Mouse (Mus musculus): ENCODE data around the gene Sf1.

Gene Sf1

DNA sequence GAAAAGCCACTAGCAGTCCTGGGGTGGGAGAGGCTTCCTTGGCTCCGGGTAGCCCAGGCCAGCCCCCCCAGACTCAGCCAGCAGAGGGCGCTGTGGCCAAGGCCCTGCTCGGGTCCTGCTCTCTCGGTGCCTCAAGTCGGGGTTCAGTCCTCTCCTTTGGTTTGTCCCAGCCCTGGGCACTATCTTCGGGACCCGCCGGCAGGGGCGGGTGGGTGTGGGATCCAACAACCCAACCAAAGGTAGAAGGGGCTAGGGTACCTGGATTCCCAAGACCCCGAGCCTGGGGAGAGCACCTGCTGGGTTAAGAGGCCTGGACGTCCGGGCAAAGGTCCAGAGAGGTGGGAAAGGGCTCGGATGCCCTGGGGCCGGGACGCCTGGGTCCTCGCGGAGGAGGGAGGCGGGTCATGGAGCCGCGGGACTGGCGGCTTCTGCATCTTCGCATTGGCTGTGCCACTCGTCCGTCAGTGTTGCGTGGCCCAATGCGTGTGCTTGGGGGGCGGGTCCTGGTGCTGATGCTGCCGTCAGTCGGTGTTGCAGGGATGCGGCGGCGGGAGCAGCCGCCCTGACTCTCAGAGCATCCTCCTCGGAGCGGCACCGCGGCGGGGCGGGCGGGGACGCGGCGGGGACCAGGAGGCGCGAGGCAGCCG, 54.9 kb downstream of the Sf1 start, which contains the start of gene Nrxn2:
TSS of gene Nrxn2 (plus strand) at position 499 of the 647 bp plus-strand sequence.
- in situ Hi-C loops (cut with MboI; ENCODE audit: low sequenced_read_pairs), result no loop called here

GRCm38 (mm10) chr19:6418984-6419692, 55.6 kb downstream of the Sf1 start:
- in situ Hi-C loops (cut with MboI; ENCODE audit: low sequenced_read_pairs), result no loop called here

- in situ Hi-C loops (cut with MboI; ENCODE audit: low sequenced_read_pairs), result no loop called here
These were observed 56.4 kb downstream of the Sf1 start for GRCm38 (mm10) chr19:6419805-6420310.

DNA sequence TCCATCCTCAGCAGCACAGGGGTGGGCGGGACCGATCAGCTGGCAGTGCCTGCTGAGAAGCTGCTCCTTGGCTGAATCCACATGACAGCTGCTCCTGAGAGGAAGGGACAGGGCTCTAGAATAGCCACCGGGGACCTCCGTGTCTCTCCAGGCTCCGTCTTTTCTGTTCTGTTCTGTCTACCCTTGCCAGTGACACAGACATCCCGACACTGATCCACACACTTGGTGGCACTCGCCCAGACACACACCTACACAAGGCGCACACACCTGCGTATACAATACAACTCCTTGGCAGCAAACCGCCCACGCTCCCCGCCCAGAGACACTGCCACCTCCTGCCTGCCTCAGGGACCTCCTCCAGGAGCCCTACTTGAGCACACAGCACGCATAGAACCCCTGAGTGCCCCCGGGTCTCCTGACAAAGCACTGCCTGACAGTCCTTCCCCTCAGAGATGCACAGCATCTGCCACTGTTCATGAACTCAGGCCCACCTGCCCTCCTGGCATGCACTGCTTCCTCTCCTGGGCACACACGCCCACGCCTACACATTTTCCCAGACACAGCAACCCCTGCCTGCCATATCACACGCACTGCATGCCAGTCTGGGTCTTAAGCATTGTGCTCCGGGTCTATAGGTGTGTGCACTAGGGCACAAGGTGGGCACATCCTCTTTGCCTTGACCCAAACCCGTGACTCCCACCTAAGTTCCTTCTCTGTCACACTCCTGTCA, 57.2 kb downstream of the Sf1 start:
- in situ Hi-C loops (cut with MboI; ENCODE audit: low sequenced_read_pairs), result no loop called here

GRCm38 (mm10) chr19:6421211-6421590, 57.7 kb downstream of the Sf1 start:
- in situ Hi-C loops (cut with MboI; ENCODE audit: low sequenced_read_pairs), result no loop called here

DNA sequence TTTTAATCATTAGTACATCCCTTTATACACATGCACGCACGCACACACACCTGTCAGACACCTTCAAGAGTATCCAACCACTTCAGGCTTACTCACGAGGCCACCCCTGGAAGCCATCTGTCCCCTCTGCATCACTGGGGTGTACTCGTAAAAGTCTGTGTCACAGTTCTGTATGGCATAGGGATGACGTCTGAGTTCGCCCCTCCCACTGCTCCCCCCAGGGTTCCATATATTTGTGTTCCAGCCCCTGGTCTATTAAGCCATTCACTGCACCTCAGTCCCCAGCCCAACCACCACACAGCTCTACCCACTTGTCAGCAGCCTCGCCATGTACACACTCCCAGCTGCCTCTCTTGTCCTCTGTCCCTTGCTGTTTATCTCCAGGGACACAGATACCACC, 58.5 kb downstream of the Sf1 start:
- in situ Hi-C loops (cut with MboI; ENCODE audit: low sequenced_read_pairs), result no loop called here

DNA sequence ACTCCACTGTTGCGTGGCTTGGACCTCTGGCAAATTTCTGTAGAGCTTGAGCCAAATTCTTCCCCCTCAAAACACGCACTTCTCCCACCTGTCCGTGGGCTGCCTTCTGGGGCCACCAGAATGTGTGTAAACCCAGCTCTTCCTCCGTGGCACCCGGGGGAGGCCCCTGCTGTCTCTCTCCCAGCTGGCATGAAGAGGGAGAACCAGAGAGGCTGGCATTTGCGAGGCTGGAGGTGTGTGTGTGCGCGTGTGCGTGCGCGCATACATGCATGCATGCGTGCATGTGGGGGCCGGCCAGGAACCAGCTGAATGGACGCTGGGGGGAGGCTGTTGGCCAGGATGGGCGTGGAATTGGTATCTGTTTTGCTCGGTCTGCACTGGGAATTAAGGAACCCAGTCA, 59.8 kb downstream of the Sf1 start:
- in situ Hi-C loops (cut with MboI; ENCODE audit: low sequenced_read_pairs), result no loop called here

GRCm38 (mm10) chr19:6424137-6424881, 60.8 kb downstream of the Sf1 start:
- in situ Hi-C loops (cut with MboI; ENCODE audit: low sequenced_read_pairs), result no loop called here

DNA sequence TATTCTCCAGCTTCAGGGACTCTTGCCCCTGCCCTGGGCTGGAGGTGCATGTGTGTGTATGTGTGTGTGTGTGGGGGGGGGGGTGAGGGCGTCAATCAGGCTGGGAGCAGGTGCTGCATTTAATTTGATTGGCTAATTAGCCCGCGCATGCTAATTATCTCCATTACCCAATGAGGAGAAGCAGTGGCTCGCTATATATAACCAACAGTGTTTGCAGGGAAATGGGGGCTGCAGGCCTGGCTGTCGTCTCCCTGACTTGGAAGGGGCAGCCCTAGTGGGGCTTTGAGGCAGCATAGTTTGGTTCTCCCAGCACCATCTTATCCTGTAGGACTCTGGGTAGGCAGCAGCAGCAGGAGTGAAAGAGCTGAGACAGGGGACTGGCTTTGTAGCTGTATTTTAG, 62.1 kb downstream of the Sf1 start:
- in situ Hi-C loops (cut with MboI; ENCODE audit: low sequenced_read_pairs), result no loop called here

- in situ Hi-C loops (cut with MboI; ENCODE audit: low sequenced_read_pairs), result no loop called here
These were observed 63.4 kb downstream of the Sf1 start for GRCm38 (mm10) chr19:6426703-6427500.

Data from CH12F3 (cell line).